Mouse (Mus musculus) MEL (cell line): ENCODE measurements around the gene Commd8. TPM values are rescaled to one million over a fixed set of nuclear protein-coding genes. Genes with fewer than 3 reads are reported as not detected.

Source experiments
- DNase-seq: peaks from one replicate; pipeline ENCODE4 v3.0.0; 2011; ENCODE audit warnings: low read depth, low spot score
- H3K27ac ChIP-seq: 2 replicates; pipeline ENCODE4 v1.5.1; 2012; ENCODE audit warnings: low read depth, mild to moderate bottlenecking, control low read depth, low read length, moderate library complexity; ENCODE audit not compliant: control insufficient read depth
- H3K27me3 ChIP-seq, 2 experiments: fragments of 150-350 bp in 1 of 2; sonication (generic) in 1 of 2; 2 replicates each; pipeline ENCODE4 v1.6.1; 2012; ENCODE audit warnings: low read length in 2 of 2, mild to moderate bottlenecking in 2 of 2, improper control_type of control experiment in 1 of 2, moderate library complexity in 1 of 2; ENCODE audit not compliant: insufficient read depth in 2 of 2, control insufficient read depth in 1 of 2
- H3K36me3 ChIP-seq, 2 experiments: 2 replicates each; pipeline ENCODE4 v1.6.1; 2012 to 2014; ENCODE audit warnings: low read length in 2 of 2, improper control_type of control experiment in 1 of 2, inconsistent platforms in 1 of 2, mild to moderate bottlenecking in 1 of 2; ENCODE audit not compliant: insufficient read depth in 2 of 2, control insufficient read depth in 1 of 2
- H3K4me1 ChIP-seq, 2 experiments: fragments of 150-350 bp in 1 of 2; sonication (generic) in 1 of 2; 2 replicates each; pipeline ENCODE4 v1.6.1; 2012; ENCODE audit warnings: low read length in 2 of 2, improper control_type of control experiment in 1 of 2, mild to moderate bottlenecking in 1 of 2; ENCODE audit not compliant: insufficient read depth in 2 of 2, control insufficient read depth in 1 of 2
- H3K4me3 ChIP-seq, 2 experiments: fragments of 150-350 bp in 1 of 2; sonication (generic) in 1 of 2; 2 replicates each; pipeline ENCODE4 v1.5.1; 2012; ENCODE audit warnings: low read depth in 2 of 2, low read length in 2 of 2, mild to moderate bottlenecking in 2 of 2, moderate library complexity in 2 of 2, control low read depth in 1 of 2, improper control_type of control experiment in 1 of 2; ENCODE audit not compliant: control insufficient read depth in 1 of 2, insufficient read depth in 1 of 2
- H3K79me2 ChIP-seq: 2 replicates; pipeline ENCODE4 v1.6.1; 2012; ENCODE audit warnings: mild to moderate bottlenecking, low read length, moderate library complexity; ENCODE audit not compliant: control insufficient read depth, poor library complexity, insufficient read depth
- H3K9ac ChIP-seq: 2 replicates; pipeline ENCODE4 v1.6.1; 2012; ENCODE audit warnings: low read depth, mild to moderate bottlenecking, control low read depth, low read length, moderate library complexity; ENCODE audit not compliant: control insufficient read depth, poor library complexity, severe bottlenecking
- H3K9me3 ChIP-seq: fragments of 150-350 bp; sonication (generic); replicated peaks from 2 replicates; pipeline ENCODE4 v1.6.1; 2012; ENCODE audit warnings: mild to moderate bottlenecking, low read length, improper control_type of control experiment, moderate library complexity; ENCODE audit not compliant: insufficient read depth
- CHD2 ChIP-seq: IDR thresholded peaks from 2 replicates; pipeline ENCODE4 v1.6.1; 2011; ENCODE audit warnings: low read length, improper control_type of control experiment
- CTCF ChIP-seq, 3 experiments: IDR thresholded peaks in 2 of 3; conservative IDR thresholded peaks in 1 of 3; 2 replicates each; pipeline ENCODE4 v1.5.1; 2011 to 2012; ENCODE audit warnings: low read length in 3 of 3, low read depth in 2 of 3, mild to moderate bottlenecking in 2 of 3, improper control_type of control experiment in 1 of 3, inconsistent platforms in 1 of 3, mixed read lengths in 1 of 3, moderate library complexity in 1 of 3; ENCODE audit not compliant: control insufficient read depth in 1 of 3, insufficient read depth in 1 of 3, poor library complexity in 1 of 3, severe bottlenecking in 1 of 3
- EP300 ChIP-seq, 2 experiments: IDR thresholded peaks; 2 replicates each; pipeline ENCODE4 v1.6.1; 2011; ENCODE audit warnings: improper control_type of control experiment in 2 of 2, low read length in 2 of 2, low read depth in 1 of 2, mild to moderate bottlenecking in 1 of 2
- ETS1 ChIP-seq: IDR thresholded peaks from 2 replicates; pipeline ENCODE4 v1.6.1; 2012; ENCODE audit warnings: low read depth, mild to moderate bottlenecking, inconsistent platforms, low read length, improper control_type of control experiment, moderate library complexity
- GABPA ChIP-seq: IDR thresholded peaks from 2 replicates; pipeline ENCODE4 v1.6.1; 2012; ENCODE audit warnings: low read depth, mild to moderate bottlenecking, inconsistent platforms, low read length, improper control_type of control experiment, moderate library complexity
- GATA1 ChIP-seq: IDR thresholded peaks from 2 replicates; pipeline ENCODE4 v1.6.1; 2011; ENCODE audit warnings: low read depth, low read length, improper control_type of control experiment
- KAT2A ChIP-seq: conservative IDR thresholded peaks from 2 replicates; pipeline ENCODE4 v1.6.1; 2012; ENCODE audit warnings: low read depth, low read length, improper control_type of control experiment, inconsistent platforms
- MAX ChIP-seq: IDR thresholded peaks from 2 replicates; pipeline ENCODE4 v1.6.1; 2011; ENCODE audit warnings: low read length, improper control_type of control experiment
- MXI1 ChIP-seq: IDR thresholded peaks from 2 replicates; pipeline ENCODE4 v1.6.1; 2011; ENCODE audit warnings: mild to moderate bottlenecking, low read depth, low read length, improper control_type of control experiment
- MYB ChIP-seq: IDR thresholded peaks from 2 replicates; pipeline ENCODE4 v1.6.1; 2011; ENCODE audit warnings: mild to moderate bottlenecking, low read depth, low read length, improper control_type of control experiment
- MYC ChIP-seq: IDR thresholded peaks from 2 replicates; pipeline ENCODE4 v1.6.1; 2011; ENCODE audit warnings: low read depth, mild to moderate bottlenecking, low read length, improper control_type of control experiment, moderate library complexity
- NELFE ChIP-seq: IDR thresholded peaks from 2 replicates; pipeline ENCODE4 v1.6.1; 2011; ENCODE audit warnings: low read depth, low read length, improper control_type of control experiment
- NRF1 ChIP-seq: IDR thresholded peaks from 2 replicates; pipeline ENCODE4 v1.6.1; 2014; ENCODE audit warnings: low read depth, mild to moderate bottlenecking, inconsistent platforms, low read length, improper control_type of control experiment, moderate library complexity; ENCODE audit not compliant: poor library complexity, insufficient read depth, severe bottlenecking
- RAD21 ChIP-seq: IDR thresholded peaks from 2 replicates; pipeline ENCODE4 v1.6.1; 2011; ENCODE audit warnings: mild to moderate bottlenecking, low read depth, low read length, improper control_type of control experiment
- RCOR1 ChIP-seq: IDR thresholded peaks from 2 replicates; pipeline ENCODE4 v1.6.1; 2012; ENCODE audit warnings: low read depth, mild to moderate bottlenecking, inconsistent platforms, low read length, improper control_type of control experiment
- TAL1 ChIP-seq: IDR thresholded peaks from 2 replicates; pipeline ENCODE4 v1.6.1; 2012; ENCODE audit warnings: mild to moderate bottlenecking, inconsistent platforms, low read length, moderate library complexity, mixed read lengths
- TCF12 ChIP-seq: IDR thresholded peaks from 2 replicates; pipeline ENCODE4 v1.6.1; 2014; ENCODE audit warnings: low read depth, mild to moderate bottlenecking, inconsistent platforms, low read length, improper control_type of control experiment, moderate library complexity
- UBTF ChIP-seq: IDR thresholded peaks from 2 replicates; pipeline ENCODE4 v1.6.1; 2012; ENCODE audit warnings: low read depth, mild to moderate bottlenecking, inconsistent platforms, low read length, improper control_type of control experiment, moderate library complexity, borderline replicate concordance; ENCODE audit not compliant: insufficient read depth
- USF1 ChIP-seq: IDR thresholded peaks from 2 replicates; pipeline ENCODE4 v1.6.1; 2014; ENCODE audit warnings: low read depth, mild to moderate bottlenecking, inconsistent platforms, low read length, improper control_type of control experiment, moderate library complexity
- ZKSCAN1 ChIP-seq: IDR thresholded peaks from 2 replicates; pipeline ENCODE4 v1.6.1; 2012; ENCODE audit warnings: low read depth, mild to moderate bottlenecking, inconsistent platforms, low read length, improper control_type of control experiment, moderate library complexity
- ZMIZ1 ChIP-seq: IDR thresholded peaks from 2 replicates; pipeline ENCODE4 v1.6.1; 2012; ENCODE audit warnings: low read depth, mild to moderate bottlenecking, inconsistent platforms, low read length, improper control_type of control experiment, moderate library complexity
- polyA plus RNA-seq, 2 experiments: library from polyadenylated mRNA; stranded (reverse) in 1 of 2; unstranded in 1 of 2; fragments of >175 nt in 1 of 2; fragments of >200 nt in 1 of 2; gene quantifications; 2 replicates each; pipeline versions ENCODE4 v1.2.1 to v1.2.4; 2012; ENCODE audit warnings: low replicate concordance in 2 of 2, low read depth in 1 of 2; ENCODE audit not compliant: insufficient read length in 2 of 2, insufficient read depth in 1 of 2, missing spikeins in 1 of 2
- total RNA-seq: library from RNA; depleted of rRNA; stranded (reverse); fragments of 300-350 nt; gene quantifications from 2 replicates; pipeline ENCODE4 v1.2.3, GENCODE M21; 2012

Commd8 gene
- total and polyA plus RNA-seq, 3 experiments = 33.5 to 45.6 TPM; not detected in 1

DNA sequence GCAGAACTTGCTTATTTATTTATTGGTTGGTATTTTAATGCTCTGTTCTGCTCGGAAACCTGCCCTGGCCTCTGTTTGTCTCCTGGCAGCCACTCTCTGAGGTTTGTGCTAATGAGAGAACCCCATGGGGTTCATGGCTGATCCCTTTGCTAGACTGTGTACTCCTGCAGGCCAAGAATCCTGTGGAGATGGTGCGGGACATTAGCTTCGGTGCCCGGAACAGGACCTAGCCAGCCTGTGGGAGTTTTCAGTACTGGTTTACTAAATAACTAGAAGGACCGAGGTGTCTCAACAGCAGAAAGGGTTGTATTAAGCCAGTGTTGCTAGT, 42.8 kb upstream of the Commd8 start:
- Histone ChIP-seq H3K4me1 (no peaks in the 10 kb centered on the region), H3K36me3 (no peaks in the 10 kb centered on the region), H3K9ac (no peak overlapping the region), H3K4me3 (no peak overlapping the region), H3K27ac (no peak overlapping the region), H3K9me3 (no peaks in the 10 kb centered on the region), H3K27me3 (no peaks in the 10 kb centered on the region), H3K79me2 (0 out of 2 replicates have a peak, but pooled peaks cover under 1% of the 10 kb centered on the region)
- TF ChIP-seq MYB (no peak), RCOR1 (no peak), MYC (no peak), ZKSCAN1 (no peak)
- DNase-seq = no peak

DNA sequence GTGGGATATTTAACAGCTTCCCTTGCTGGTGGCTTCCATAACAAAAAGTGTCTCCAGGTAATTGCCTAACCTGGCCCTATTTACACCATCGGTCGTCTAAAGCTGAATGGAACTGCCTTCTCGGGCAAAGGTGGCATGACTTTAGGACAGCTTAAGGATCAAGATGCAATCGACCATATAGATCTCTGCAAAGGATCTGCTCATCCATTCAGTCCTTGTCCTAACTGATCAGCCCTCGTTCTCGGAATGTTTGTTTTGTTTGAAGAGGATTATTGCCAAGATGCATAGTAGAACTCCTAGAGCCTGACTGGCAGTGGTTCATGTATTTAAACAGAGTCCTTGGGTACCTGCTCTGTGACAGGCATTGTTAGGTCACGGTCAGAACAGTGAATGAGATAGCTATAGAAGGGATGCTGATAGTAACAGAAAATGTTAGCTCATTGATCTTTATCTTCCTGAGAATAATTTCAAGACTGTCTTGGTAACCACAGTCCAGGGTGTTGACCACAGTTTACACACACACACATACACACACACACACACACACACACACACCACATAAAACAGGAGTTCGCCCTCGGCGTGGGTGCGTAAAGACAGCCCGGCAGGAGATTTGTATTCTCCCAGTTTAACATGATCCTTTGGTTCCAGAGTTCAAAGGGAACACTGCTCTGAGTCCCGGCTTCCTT, 42.3 kb upstream of the Commd8 start:
- Histone ChIP-seq H3K79me2 (0 out of 2 replicates have a peak, but pooled peaks cover 1% of the 10 kb centered on the region), H3K9me3 (no peaks in the 10 kb centered on the region), H3K9ac (no peak overlapping the region), H3K4me1 (no peaks in the 10 kb centered on the region), H3K27ac (no peak overlapping the region), H3K4me3 (no peak overlapping the region), H3K36me3 (no peaks in the 10 kb centered on the region), H3K27me3 (no peaks in the 10 kb centered on the region)
- TF ChIP-seq MXI1 (no peak), RCOR1 (no peak), CHD2 (no peak), TCF12 (no peak), GABPA (no peak), TAL1 (no peak), ETS1 (no peak), RAD21 (no peak), EP300 (IDR thresholded peaks at IDR 0.05; ENCODE audit: low read depth in 1 of 2, low read length in 2 of 2) (no peak), MAX (no peak), KAT2A (no peak), NRF1 (no peak), ZMIZ1 (no peak), CTCF (IDR thresholded peaks at IDR 0.05 in 2 of 3, conservative IDR thresholded peaks at IDR 0.05 in 1 of 3; ENCODE audit: control insufficient read depth in 1 of 3, insufficient read depth in 1 of 3, low read depth in 2 of 3, low read length in 3 of 3, poor library complexity in 1 of 3, severe bottlenecking in 1 of 3) (no peak), USF1 (no peak), UBTF (no peak), NELFE (no peak), GATA1 (no peak)
- DNase-seq = no peak
